Mouse (Mus musculus): ENCODE data around the gene Muc3a. TPM values are rescaled to one million over a fixed set of nuclear protein-coding genes. Genes with fewer than 3 reads are reported as not detected.

Muc3a gene
- total RNA-seq (2023) = 18.4 TPM

DNA sequence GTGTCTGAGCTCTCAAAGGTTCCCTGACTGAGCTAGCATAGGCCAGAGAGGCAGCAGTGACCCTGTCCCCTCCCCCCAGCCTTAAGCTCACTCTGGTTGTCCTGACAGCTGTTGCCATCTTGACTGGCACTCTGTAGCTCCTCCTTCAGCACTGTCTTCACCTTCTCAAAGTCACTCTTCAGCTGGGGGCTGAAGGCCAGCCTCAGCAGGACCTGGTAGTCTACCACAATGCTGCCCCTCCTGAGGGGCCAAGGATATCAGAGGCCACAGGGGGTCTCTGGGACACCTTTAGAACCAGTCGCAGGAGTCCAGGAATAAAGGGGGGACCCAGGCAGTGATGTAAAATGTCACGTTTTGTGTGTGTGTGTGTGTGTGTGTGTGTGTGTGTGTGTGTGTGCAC lies at the start of gene Muc3a:
Muc3a (minus strand) TSS at position 101 of the 400 bp plus-strand sequence.

Other genes with a start within 250 kb of the Muc3a start
- 2.0 TPM for gene Cldn15, start 245.8 kb downstream of the Muc3a start, total RNA-seq (2023)
- gene Plod3, start 225.4 kb downstream of the Muc3a start, total RNA-seq (2023) = 12.5 TPM
- gene Znhit1, start 224.4 kb downstream of the Muc3a start, total RNA-seq (2023) = 21.4 TPM
- not detected for gene Vgf, start 186.0 kb downstream of the Muc3a start, total RNA-seq (2023)
- gene Ap1s1, start 166.3 kb downstream of the Muc3a start, total RNA-seq (2023) = 27.0 TPM
- 0.30 TPM for gene Serpine1, start 140.1 kb downstream of the Muc3a start, total RNA-seq (2023)
- gene Trim56, start 96.2 kb downstream of the Muc3a start, total RNA-seq (2023) = 93.5 TPM
- not detected for gene Muc3, start 63.1 kb downstream of the Muc3a start, total RNA-seq (2023)
- 0.21 TPM for gene Ache, start 75.1 kb upstream of the Muc3a start, total RNA-seq (2023)
- gene Ufsp1, start 82.2 kb upstream of the Muc3a start, total RNA-seq (2023) = 0.59 TPM
- gene Srrt, start 95.3 kb upstream of the Muc3a start, total RNA-seq (2023) = 428 TPM
- 10.6 TPM for gene Trip6, start 102.0 kb upstream of the Muc3a start, total RNA-seq (2023)
- gene Slc12a9, start 121.2 kb upstream of the Muc3a start, total RNA-seq (2023) = 22.0 TPM
- gene Ephb4, start 137.7 kb upstream of the Muc3a start, total RNA-seq (2023) = 0.59 TPM